Mouse (Mus musculus): ENCODE measurements at regions not wholly inside any gene's neighbourhood (a gene's known extent, or its start where the extent isn't known, plus 50 kb on each side); places are given as distances from the start of the nearest gene placed in this dataset.
A peak's percentile ranks its signal among the peaks of the same experiment; 100 is the strongest.

GRCm38 (mm10) chr7:68486676-68487075 is 213.0 kb downstream of the Fam169b start:
- TF ChIP-seq POLR2A (IDR thresholded peaks at IDR 0.05; ENCODE audit: borderline replicate concordance, extremely low read depth, insufficient read depth, insufficient read length), result no peak
- 0 out of 2 replicates have a peak, but pooled peaks cover 3% of the 10 kb centered on the region for H3K27me3 ChIP-seq (ENCODE audit: control insufficient read depth, insufficient read depth, low read length)
- no peaks in the 10 kb centered on the region for H3K9me3 ChIP-seq (ENCODE audit: control insufficient read depth, low read length)
- DNase-seq (ENCODE audit: low spot score) (no peak), ATAC-seq (ENCODE audit: low FRiP score, low read depth) (no peak)
- no peak overlapping the region for H3K9ac ChIP-seq (ENCODE audit: low read depth, low read length, severe bottlenecking)
- H3K27ac ChIP-seq (replicated peaks; ENCODE audit: low read depth, low read length), result no peak overlapping the region
- H3K36me3 ChIP-seq (ENCODE audit: control insufficient read depth, insufficient read depth, low read length), result no peaks in the 10 kb centered on the region
- no peaks in the 10 kb centered on the region for H3K4me1 ChIP-seq (ENCODE audit: control insufficient read depth, insufficient read depth, low read length)
- 90% methylated on average over 3 of the region's 3 CpGs for WGBS
- H3K4me2 ChIP-seq (replicated peaks; ENCODE audit: low read depth, low read length, severe bottlenecking), result no peak overlapping the region
- no peak overlapping the region for H3K4me3 ChIP-seq (replicated peaks; ENCODE audit: low read length)

- DNase-seq (ENCODE audit: low spot score) (no peak), ATAC-seq (ENCODE audit: low FRiP score, low read depth) (no peak)
- H3K4me3 ChIP-seq (replicated peaks; ENCODE audit: low read length), result no peak overlapping the region
- H3K4me2 ChIP-seq (replicated peaks; ENCODE audit: low read depth, low read length, severe bottlenecking), result no peak overlapping the region
- TF ChIP-seq POLR2A (IDR thresholded peaks at IDR 0.05; ENCODE audit: borderline replicate concordance, extremely low read depth, insufficient read depth, insufficient read length), result no peak
- no peaks in the 10 kb centered on the region for H3K9me3 ChIP-seq (ENCODE audit: control insufficient read depth, low read length)
- peaks cover 15% of the 10 kb centered on the region; the same call in 1 of the 2 replicates for H3K27me3 ChIP-seq (ENCODE audit: control insufficient read depth, insufficient read depth, low read length)
- no peaks in the 10 kb centered on the region for H3K36me3 ChIP-seq (ENCODE audit: control insufficient read depth, insufficient read depth, low read length)
- H3K27ac ChIP-seq (replicated peaks; ENCODE audit: low read depth, low read length), result no peak overlapping the region
- H3K9ac ChIP-seq (ENCODE audit: low read depth, low read length, severe bottlenecking), result no peak overlapping the region
- WGBS, result 14% methylated on average over 10 of the region's 10 CpGs
- H3K4me1 ChIP-seq (ENCODE audit: control insufficient read depth, insufficient read depth, low read length), result no peaks in the 10 kb centered on the region
Measured at GRCm38 (mm10) chr7:68482553-68482952, 208.9 kb downstream of the Fam169b start.

GRCm38 (mm10) chr7:68480770-68481169 is 207.1 kb downstream of the Fam169b start:
- Histone ChIP-seq H3K27me3 (ENCODE audit: control insufficient read depth, insufficient read depth, low read length) (peaks cover 15% of the 10 kb centered on the region; the same call in 1 of the 2 replicates), H3K9ac (ENCODE audit: low read depth, low read length, severe bottlenecking) (no peak overlapping the region), H3K27ac (replicated peaks; ENCODE audit: low read depth, low read length) (no peak overlapping the region), H3K36me3 (ENCODE audit: control insufficient read depth, insufficient read depth, low read length) (no peaks in the 10 kb centered on the region), H3K4me2 (replicated peaks; ENCODE audit: low read depth, low read length, severe bottlenecking) (no peak overlapping the region), H3K9me3 (ENCODE audit: control insufficient read depth, low read length) (no peaks in the 10 kb centered on the region), H3K4me1 (ENCODE audit: control insufficient read depth, insufficient read depth, low read length) (no peaks in the 10 kb centered on the region), H3K4me3 (replicated peaks; ENCODE audit: low read length) (no peak overlapping the region)
- ATAC-seq (ENCODE audit: low FRiP score, low read depth) (no peak), DNase-seq (ENCODE audit: low spot score) (peak; percentile 51)
- TF ChIP-seq POLR2A (IDR thresholded peaks at IDR 0.05; ENCODE audit: borderline replicate concordance, extremely low read depth, insufficient read depth, insufficient read length), result no peak
- 31% methylated on average over 7 of the region's 7 CpGs for WGBS

- Histone ChIP-seq H3K4me1 (ENCODE audit: control insufficient read depth, insufficient read depth, low read length) (no peaks in the 10 kb centered on the region), H3K27me3 (ENCODE audit: control insufficient read depth, insufficient read depth, low read length) (peaks cover 15% of the 10 kb centered on the region; the same call in 1 of the 2 replicates), H3K4me3 (replicated peaks; ENCODE audit: low read length) (no peak overlapping the region), H3K9ac (ENCODE audit: low read depth, low read length, severe bottlenecking) (no peak overlapping the region), H3K27ac (replicated peaks; ENCODE audit: low read depth, low read length) (no peak overlapping the region), H3K9me3 (ENCODE audit: control insufficient read depth, low read length) (no peaks in the 10 kb centered on the region), H3K4me2 (replicated peaks; ENCODE audit: low read depth, low read length, severe bottlenecking) (no peak overlapping the region), H3K36me3 (ENCODE audit: control insufficient read depth, insufficient read depth, low read length) (no peaks in the 10 kb centered on the region)
- WGBS, result 31% methylated on average over 3 of the region's 3 CpGs
- TF ChIP-seq POLR2A (IDR thresholded peaks at IDR 0.05; ENCODE audit: borderline replicate concordance, extremely low read depth, insufficient read depth, insufficient read length), result no peak
- ATAC-seq (ENCODE audit: low FRiP score, low read depth) (no peak), DNase-seq (ENCODE audit: low spot score) (no peak)
Measured at GRCm38 (mm10) chr7:68480336-68480735, 206.7 kb downstream of the Fam169b start.

- ATAC-seq (ENCODE audit: low FRiP score, low read depth) (no peak), DNase-seq (ENCODE audit: low spot score) (no peak)
- no peak for TF ChIP-seq POLR2A (IDR thresholded peaks at IDR 0.05; ENCODE audit: borderline replicate concordance, extremely low read depth, insufficient read depth, insufficient read length)
- Histone ChIP-seq H3K27me3 (ENCODE audit: control insufficient read depth, insufficient read depth, low read length) (peaks cover 15% of the 10 kb centered on the region; the same call in 1 of the 2 replicates), H3K27ac (replicated peaks; ENCODE audit: low read depth, low read length) (no peak overlapping the region), H3K4me2 (replicated peaks; ENCODE audit: low read depth, low read length, severe bottlenecking) (no peak overlapping the region), H3K9ac (ENCODE audit: low read depth, low read length, severe bottlenecking) (no peak overlapping the region), H3K4me3 (replicated peaks; ENCODE audit: low read length) (no peak overlapping the region), H3K4me1 (ENCODE audit: control insufficient read depth, insufficient read depth, low read length) (no peaks in the 10 kb centered on the region), H3K36me3 (ENCODE audit: control insufficient read depth, insufficient read depth, low read length) (no peaks in the 10 kb centered on the region), H3K9me3 (ENCODE audit: control insufficient read depth, low read length) (no peaks in the 10 kb centered on the region)
- WGBS, result 39% methylated on average over 3 of the region's 3 CpGs
Measured at GRCm38 (mm10) chr7:68478044-68478443, 204.4 kb downstream of the Fam169b start.

- DNase-seq (ENCODE audit: low spot score) (no peak), ATAC-seq (ENCODE audit: low FRiP score, low read depth) (no peak)
- WGBS, result 15% methylated on average over 5 of the region's 5 CpGs
- TF ChIP-seq POLR2A (IDR thresholded peaks at IDR 0.05; ENCODE audit: borderline replicate concordance, extremely low read depth, insufficient read depth, insufficient read length), result no peak
- Histone ChIP-seq H3K4me1 (ENCODE audit: control insufficient read depth, insufficient read depth, low read length) (0 out of 2 replicates have a peak, but pooled peaks cover 3% of the 10 kb centered on the region), H3K9me3 (ENCODE audit: control insufficient read depth, low read length) (no peaks in the 10 kb centered on the region), H3K27ac (replicated peaks; ENCODE audit: low read depth, low read length) (no peak overlapping the region), H3K9ac (ENCODE audit: low read depth, low read length, severe bottlenecking) (no peak overlapping the region), H3K27me3 (ENCODE audit: control insufficient read depth, insufficient read depth, low read length) (no peaks in the 10 kb centered on the region), H3K36me3 (ENCODE audit: control insufficient read depth, insufficient read depth, low read length) (no peaks in the 10 kb centered on the region), H3K4me3 (replicated peaks; ENCODE audit: low read length) (no peak overlapping the region), H3K4me2 (replicated peaks; ENCODE audit: low read depth, low read length, severe bottlenecking) (no peak overlapping the region)
Measured at GRCm38 (mm10) chr7:68472800-68473199, 199.2 kb downstream of the Fam169b start.
